Mouse (Mus musculus): ENCODE data around the gene Tmem63c. TPM values are rescaled to one million over a fixed set of nuclear protein-coding genes. Genes with fewer than 3 reads are reported as not detected.
A peak's percentile ranks its signal among the peaks of the same experiment; 100 is the strongest.

Tmem63c gene
- polyA plus RNA-seq, 1 experiment from 2014 or later = not detected

DNA sequence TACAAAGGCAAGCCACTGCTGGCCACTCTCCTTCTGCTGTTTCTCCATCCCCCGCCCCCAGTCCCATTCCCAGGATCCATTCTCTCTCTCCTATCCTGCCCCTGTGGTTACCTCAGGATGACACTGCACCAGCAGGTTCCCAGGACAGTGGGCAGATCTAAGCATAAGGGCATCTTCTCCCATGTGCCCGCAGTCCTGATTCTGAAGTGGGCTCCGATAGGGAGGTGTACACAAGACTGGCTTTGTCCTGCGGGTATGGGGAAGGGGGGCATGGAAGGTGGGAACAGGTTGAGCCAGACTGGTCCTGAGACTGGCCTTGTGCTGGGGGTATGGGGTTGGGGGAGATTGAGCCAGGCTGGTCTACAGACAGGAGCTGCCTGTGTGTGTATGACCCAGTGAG, 16.5 kb upstream of the Tmem63c start:
- H3K27me3 ChIP-seq (replicated peaks; ENCODE audit: control insufficient read depth, insufficient read depth, low read length) = no peaks in the 10 kb centered on the region
- H3K9me3 ChIP-seq (ENCODE audit: control insufficient read depth, low read length) = no peaks in the 10 kb centered on the region
- no peaks in the 10 kb centered on the region for H3K4me1 ChIP-seq (replicated peaks; ENCODE audit: control insufficient read depth, insufficient read depth, low read length)
- no peak overlapping the region for H3K9ac ChIP-seq (ENCODE audit: low read depth, low read length)
- H3K36me3 ChIP-seq (ENCODE audit: control insufficient read depth, insufficient read depth, low read length) = no peaks in the 10 kb centered on the region
- no peak overlapping the region for H3K27ac ChIP-seq (ENCODE audit: low read depth, low read length)
- H3K4me2 ChIP-seq = no peak overlapping the region
- 71% methylated on average over 4 of the region's 4 CpGs for WGBS
- no peak for DNase-seq (ENCODE audit: low spot score)
- H3K4me3 ChIP-seq (ENCODE audit: low read depth, low read length) = no peak overlapping the region
- ATAC-seq (replicated peaks; ENCODE audit: low FRiP score) = no peak

DNA sequence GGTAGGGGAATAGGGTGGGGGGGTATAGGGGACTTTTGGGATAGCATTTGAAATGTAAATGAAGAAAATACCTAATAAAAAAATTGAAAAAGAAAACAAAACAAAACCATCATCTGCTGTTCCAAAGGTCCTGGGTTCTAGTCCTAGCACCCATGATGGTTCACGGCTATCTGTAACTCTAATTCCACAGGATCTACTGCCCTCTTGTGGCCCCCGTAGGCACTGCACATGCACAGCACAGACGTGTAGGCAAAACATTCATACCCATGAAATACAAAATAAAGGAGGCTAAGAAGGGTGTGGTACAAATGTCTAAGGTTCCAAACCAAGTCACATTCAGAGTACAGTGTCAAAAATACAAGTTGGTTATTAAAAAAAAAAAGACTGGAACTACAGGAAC, 4.1 kb upstream of the Tmem63c start:
- Histone ChIP-seq H3K4me2 (no peak overlapping the region), H3K27me3 (replicated peaks; ENCODE audit: control insufficient read depth, insufficient read depth, low read length) (no peaks in the 10 kb centered on the region), H3K4me3 (ENCODE audit: low read depth, low read length) (no peak overlapping the region), H3K4me1 (replicated peaks; ENCODE audit: control insufficient read depth, insufficient read depth, low read length) (no peaks in the 10 kb centered on the region), H3K27ac (ENCODE audit: low read depth, low read length) (no peak overlapping the region), H3K36me3 (ENCODE audit: control insufficient read depth, insufficient read depth, low read length) (no peaks in the 10 kb centered on the region), H3K9ac (ENCODE audit: low read depth, low read length) (no peak overlapping the region), H3K9me3 (ENCODE audit: control insufficient read depth, low read length) (no peaks in the 10 kb centered on the region)
- WGBS = 48% methylated on average over 3 of the region's 3 CpGs
- ATAC-seq (replicated peaks; ENCODE audit: low FRiP score) = no peak
- DNase-seq (ENCODE audit: low spot score) = no peak

DNA sequence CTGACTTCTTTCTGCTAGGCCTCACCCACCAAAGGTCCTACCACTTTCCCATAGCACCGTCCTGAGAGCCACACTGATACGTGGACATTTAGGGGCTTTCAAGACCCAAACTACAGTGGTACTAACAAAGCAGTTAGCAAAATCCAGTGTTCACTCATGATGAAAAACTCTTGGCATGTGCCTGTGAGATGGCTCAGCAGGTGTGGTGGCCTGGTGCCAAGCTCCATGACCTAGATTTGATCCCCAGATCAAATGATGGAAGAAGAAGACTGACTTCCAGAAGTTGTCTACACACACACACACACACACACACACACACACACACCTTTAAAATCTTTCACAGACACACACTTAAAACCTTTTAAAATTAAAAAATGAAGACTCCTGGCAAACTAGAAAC, 2.4 kb upstream of the Tmem63c start:
- Histone ChIP-seq H3K4me1 (replicated peaks; ENCODE audit: control insufficient read depth, insufficient read depth, low read length) (no peaks in the 10 kb centered on the region), H3K9me3 (ENCODE audit: control insufficient read depth, low read length) (no peaks in the 10 kb centered on the region), H3K27ac (ENCODE audit: low read depth, low read length) (no peak overlapping the region), H3K9ac (ENCODE audit: low read depth, low read length) (no peak overlapping the region), H3K4me2 (no peak overlapping the region), H3K36me3 (ENCODE audit: control insufficient read depth, insufficient read depth, low read length) (no peaks in the 10 kb centered on the region), H3K4me3 (ENCODE audit: low read depth, low read length) (no peak overlapping the region), H3K27me3 (replicated peaks; ENCODE audit: control insufficient read depth, insufficient read depth, low read length) (no peaks in the 10 kb centered on the region)
- WGBS = 70% methylated on average over 2 of the region's 2 CpGs
- DNase-seq (ENCODE audit: low spot score) = no peak
- ATAC-seq (replicated peaks; ENCODE audit: low FRiP score) = no peak

DNA sequence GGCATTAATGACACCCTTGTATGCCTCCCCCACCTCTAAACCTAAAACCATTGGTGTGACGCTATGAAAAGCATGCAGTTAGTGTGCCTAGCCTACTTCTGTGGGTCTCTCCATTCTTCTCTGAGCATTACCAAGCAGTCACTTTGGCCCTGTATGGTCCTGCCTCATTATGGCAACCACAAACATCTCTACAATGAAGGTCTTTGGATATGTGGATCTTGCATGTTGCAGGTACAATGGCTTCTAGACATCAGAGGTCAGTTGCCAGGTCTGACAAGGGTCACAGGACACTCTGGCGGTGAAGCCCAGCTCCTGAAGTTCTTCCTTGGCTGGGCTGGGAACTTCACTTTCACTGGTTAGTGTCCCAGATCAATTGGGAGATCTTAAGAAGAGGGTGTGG, 866 bp downstream of the Tmem63c start:
- WGBS = 80% methylated on average over 2 of the region's 2 CpGs
- Histone ChIP-seq H3K4me2 (no peak overlapping the region), H3K4me1 (replicated peaks; ENCODE audit: control insufficient read depth, insufficient read depth, low read length) (no peaks in the 10 kb centered on the region; the same call in 1 of the 2 replicates)

DNA sequence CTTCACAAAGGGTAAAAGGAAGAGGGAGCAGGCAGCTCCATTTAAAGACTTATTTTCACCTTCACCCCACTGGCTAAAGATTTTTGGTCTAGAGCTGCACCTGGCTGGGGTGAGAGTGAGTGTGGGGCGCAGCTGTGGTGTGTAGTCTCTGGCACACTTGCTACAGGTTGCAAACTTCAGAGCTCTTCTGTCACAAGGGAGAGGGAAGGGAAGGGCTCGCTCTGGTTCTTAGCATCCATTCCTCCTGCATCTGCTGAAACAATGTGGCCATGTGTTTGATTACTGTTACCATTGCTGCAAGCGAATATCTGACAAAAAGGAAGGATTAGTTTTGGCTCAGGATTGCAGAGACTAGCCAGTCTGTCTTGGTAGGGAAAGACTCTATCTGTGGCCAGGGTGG, 2.3 kb downstream of the Tmem63c start:
- DNase-seq (ENCODE audit: low spot score) = no peak
- WGBS = 67% methylated on average over 3 of the region's 3 CpGs
- no peaks in the 10 kb centered on the region; the same call in 1 of the 2 replicates for H3K4me1 ChIP-seq (replicated peaks; ENCODE audit: control insufficient read depth, insufficient read depth, low read length)
- no peaks in the 10 kb centered on the region for H3K36me3 ChIP-seq (ENCODE audit: control insufficient read depth, insufficient read depth, low read length)
- H3K4me2 ChIP-seq = no peak overlapping the region
- no peak for ATAC-seq (replicated peaks; ENCODE audit: low FRiP score)
- H3K27ac ChIP-seq (ENCODE audit: low read depth, low read length) = no peak overlapping the region
- no peak overlapping the region for H3K4me3 ChIP-seq (ENCODE audit: low read depth, low read length)
- no peaks in the 10 kb centered on the region for H3K9me3 ChIP-seq (ENCODE audit: control insufficient read depth, low read length)
- H3K9ac ChIP-seq (ENCODE audit: low read depth, low read length) = no peak overlapping the region
- H3K27me3 ChIP-seq (replicated peaks; ENCODE audit: control insufficient read depth, insufficient read depth, low read length) = peaks cover 27% of the 10 kb centered on the region

More for the DNA sequence above, 866 bp downstream of the Tmem63c start:
- Histone ChIP-seq H3K4me3 (ENCODE audit: low read depth, low read length) (no peak overlapping the region), H3K9me3 (ENCODE audit: control insufficient read depth, low read length) (no peaks in the 10 kb centered on the region), H3K27me3 (replicated peaks; ENCODE audit: control insufficient read depth, insufficient read depth, low read length) (peaks cover 16% of the 10 kb centered on the region), H3K36me3 (ENCODE audit: control insufficient read depth, insufficient read depth, low read length) (no peaks in the 10 kb centered on the region), H3K27ac (ENCODE audit: low read depth, low read length) (no peak overlapping the region), H3K9ac (ENCODE audit: low read depth, low read length) (no peak overlapping the region)
- DNase-seq (ENCODE audit: low spot score) (no peak), ATAC-seq (replicated peaks; ENCODE audit: low FRiP score) (no peak)

DNA sequence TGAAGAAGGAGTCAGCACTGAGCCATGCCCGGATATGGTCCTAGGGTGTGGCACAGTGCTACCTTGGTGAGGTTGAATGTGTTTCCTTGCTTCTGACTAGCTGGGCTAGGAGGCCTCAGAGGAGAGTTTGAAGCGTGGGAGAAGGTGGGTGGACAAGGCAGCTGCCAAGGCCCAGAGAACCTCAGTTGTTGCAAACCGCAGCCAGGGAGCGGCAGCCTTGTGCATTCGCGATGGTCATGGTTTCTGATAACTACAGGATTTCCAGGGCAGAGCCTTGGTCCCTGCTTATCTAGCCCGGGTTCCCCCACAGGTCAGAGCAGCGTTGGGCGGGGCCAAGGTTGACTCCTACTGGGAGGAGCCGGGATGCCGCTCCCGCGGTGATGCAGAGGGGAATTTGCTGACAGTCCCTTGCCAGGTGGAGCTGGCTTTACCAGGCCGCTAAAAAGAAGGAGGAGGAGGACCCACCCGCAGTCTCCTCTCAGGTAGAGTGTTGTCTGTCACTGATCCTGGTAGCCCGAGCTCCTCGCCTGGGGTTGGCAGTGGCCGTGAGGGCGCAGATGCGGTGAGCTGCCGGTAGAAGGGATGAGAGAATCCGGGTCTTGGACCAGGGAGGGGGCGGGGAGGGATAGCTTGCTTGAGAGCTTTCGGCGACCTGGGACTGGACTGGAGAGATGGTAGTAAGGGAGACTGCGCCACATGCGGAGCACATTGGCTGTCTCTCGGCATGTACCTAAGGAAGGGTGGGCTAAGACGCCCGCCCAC, 5.2 kb downstream of the Tmem63c start:
- peak; percentile 47 for DNase-seq (ENCODE audit: low spot score)
- no peaks in the 10 kb centered on the region; the same call in 1 of the 2 replicates for H3K4me1 ChIP-seq (replicated peaks; ENCODE audit: control insufficient read depth, insufficient read depth, low read length)
- peaks cover 31% of the 10 kb centered on the region for H3K27me3 ChIP-seq (replicated peaks; ENCODE audit: control insufficient read depth, insufficient read depth, low read length)
- 4% methylated on average over 30 of the region's 30 CpGs for WGBS
- no peak overlapping the region for H3K27ac ChIP-seq (ENCODE audit: low read depth, low read length)
- no peaks in the 10 kb centered on the region for H3K9me3 ChIP-seq (ENCODE audit: control insufficient read depth, low read length)
- ATAC-seq (replicated peaks; ENCODE audit: low FRiP score) = peak; percentile 53; the same call in 1 of the 2 replicates
- no peak overlapping the region for H3K9ac ChIP-seq (ENCODE audit: low read depth, low read length)
- no peaks in the 10 kb centered on the region for H3K36me3 ChIP-seq (ENCODE audit: control insufficient read depth, insufficient read depth, low read length)
- H3K4me2 ChIP-seq = peak overlapping the region; percentile 42
- no peak overlapping the region for H3K4me3 ChIP-seq (ENCODE audit: low read depth, low read length)

DNA sequence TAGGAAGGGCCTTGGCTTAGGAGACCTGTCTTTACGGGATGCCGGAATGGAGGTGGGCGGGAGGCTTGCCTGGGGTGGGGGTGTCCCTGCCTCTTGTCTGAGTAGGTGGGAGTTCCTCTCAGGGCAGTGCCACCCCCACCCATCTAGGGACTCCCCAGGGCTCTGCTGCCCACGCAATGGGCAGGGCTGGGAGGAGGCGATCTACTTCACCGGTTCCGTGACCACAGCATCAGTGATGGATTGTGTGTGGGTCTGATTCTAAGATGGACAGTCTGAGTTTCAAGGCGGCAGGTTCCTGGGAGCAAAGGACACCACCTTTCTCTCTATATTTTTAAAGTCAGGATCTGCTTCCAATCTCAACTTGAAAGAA, 5.7 kb downstream of the Tmem63c start:
- H3K27me3 ChIP-seq (replicated peaks; ENCODE audit: control insufficient read depth, insufficient read depth, low read length) = peaks cover 31% of the 10 kb centered on the region

DNA sequence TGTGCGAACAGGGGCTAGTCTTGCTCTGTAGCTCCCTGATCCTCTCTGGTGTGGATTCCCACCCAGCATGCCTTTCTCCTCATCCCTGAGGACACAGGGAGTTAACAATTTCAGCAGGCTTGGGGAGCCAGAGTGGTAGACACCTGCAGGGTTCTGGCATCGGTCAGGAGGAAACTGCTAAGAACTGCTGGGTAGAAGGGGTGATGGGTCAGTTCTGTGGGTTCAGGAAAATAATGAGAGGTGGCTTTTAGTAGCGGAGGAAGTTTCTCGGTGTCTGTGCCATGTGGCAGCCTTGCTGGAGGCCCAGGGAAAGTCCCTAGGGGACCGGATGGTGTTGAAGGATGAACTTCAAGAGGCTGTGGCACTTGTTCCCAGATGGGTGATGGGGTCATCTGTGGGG, 6.3 kb downstream of the Tmem63c start:
- no peak overlapping the region for H3K9ac ChIP-seq (ENCODE audit: low read depth, low read length)
- no peaks in the 10 kb centered on the region for H3K9me3 ChIP-seq (ENCODE audit: control insufficient read depth, low read length)
- H3K27me3 ChIP-seq (replicated peaks; ENCODE audit: control insufficient read depth, insufficient read depth, low read length) = peaks cover 31% of the 10 kb centered on the region
- no peak overlapping the region for H3K27ac ChIP-seq (ENCODE audit: low read depth, low read length)
- 46% methylated on average over 5 of the region's 5 CpGs for WGBS
- no peak overlapping the region for H3K4me2 ChIP-seq
- DNase-seq (ENCODE audit: low spot score) = no peak
- no peak for ATAC-seq (replicated peaks; ENCODE audit: low FRiP score)
- H3K4me1 ChIP-seq (replicated peaks; ENCODE audit: control insufficient read depth, insufficient read depth, low read length) = no peaks in the 10 kb centered on the region; the same call in 1 of the 2 replicates
- H3K4me3 ChIP-seq (ENCODE audit: low read depth, low read length) = no peak overlapping the region
- H3K36me3 ChIP-seq (ENCODE audit: control insufficient read depth, insufficient read depth, low read length) = no peaks in the 10 kb centered on the region

More for the DNA sequence above, 5.7 kb downstream of the Tmem63c start:
- no peak overlapping the region for H3K9ac ChIP-seq (ENCODE audit: low read depth, low read length)
- H3K4me3 ChIP-seq (ENCODE audit: low read depth, low read length) = no peak overlapping the region
- H3K27ac ChIP-seq (ENCODE audit: low read depth, low read length) = no peak overlapping the region
- no peaks in the 10 kb centered on the region; the same call in 1 of the 2 replicates for H3K4me1 ChIP-seq (replicated peaks; ENCODE audit: control insufficient read depth, insufficient read depth, low read length)
- H3K9me3 ChIP-seq (ENCODE audit: control insufficient read depth, low read length) = no peaks in the 10 kb centered on the region
- ATAC-seq (replicated peaks; ENCODE audit: low FRiP score) = no peak
- WGBS = 22% methylated on average over 8 of the region's 8 CpGs
- H3K36me3 ChIP-seq (ENCODE audit: control insufficient read depth, insufficient read depth, low read length) = no peaks in the 10 kb centered on the region
- DNase-seq (ENCODE audit: low spot score) = no peak
- no peak overlapping the region; the same call in 1 of the 2 replicates for H3K4me2 ChIP-seq

DNA sequence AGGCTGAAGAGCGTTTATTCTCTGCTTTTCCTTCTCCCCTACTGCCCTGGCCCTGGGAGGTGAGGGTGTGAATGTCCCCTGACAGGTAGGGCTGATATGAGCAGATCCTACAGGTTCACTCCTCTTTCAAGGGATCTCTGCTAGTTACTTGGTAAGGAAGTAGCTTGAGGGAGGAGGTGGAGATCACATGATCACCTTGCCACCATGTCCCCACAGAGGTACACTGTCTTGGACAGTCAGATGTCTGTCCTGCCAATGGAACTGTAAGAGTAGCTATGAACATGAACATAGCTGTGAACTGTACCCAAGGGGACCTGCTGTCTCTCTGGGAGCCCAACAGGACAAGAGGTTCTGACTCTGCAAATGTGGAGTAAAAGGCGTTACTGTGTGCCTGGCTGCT, 6.9 kb downstream of the Tmem63c start:
- DNase-seq (ENCODE audit: low spot score) = no peak
- Histone ChIP-seq H3K4me1 (replicated peaks; ENCODE audit: control insufficient read depth, insufficient read depth, low read length) (no peaks in the 10 kb centered on the region; the same call in 1 of the 2 replicates), H3K4me2 (no peak overlapping the region), H3K9ac (ENCODE audit: low read depth, low read length) (no peak overlapping the region), H3K36me3 (ENCODE audit: control insufficient read depth, insufficient read depth, low read length) (no peaks in the 10 kb centered on the region), H3K4me3 (ENCODE audit: low read depth, low read length) (no peak overlapping the region), H3K27me3 (replicated peaks; ENCODE audit: control insufficient read depth, insufficient read depth, low read length) (peaks cover 31% of the 10 kb centered on the region), H3K9me3 (ENCODE audit: control insufficient read depth, low read length) (no peaks in the 10 kb centered on the region), H3K27ac (ENCODE audit: low read depth, low read length) (no peak overlapping the region)
- no peak for ATAC-seq (replicated peaks; ENCODE audit: low FRiP score)
- WGBS = 49% methylated on average over 2 of the region's 2 CpGs
